Mouse (Mus musculus) G1E (cell line): ENCODE measurements around the gene Lypla2. TPM values are rescaled to one million over a fixed set of nuclear protein-coding genes. Genes with fewer than 3 reads are reported as not detected.

Source experiments
- ATAC-seq: 2 replicates; pipeline ENCODE4 v1.8.0; 2016; ENCODE audit warnings: mild to moderate bottlenecking; ENCODE audit not compliant: insufficient number of reproducible peaks, poor library complexity, low FRiP score, severe bottlenecking; ENCODE audit errors: extremely low read depth
- DNase-seq: peaks from one replicate; pipeline ENCODE4 v3.0.0; 2012; ENCODE audit warnings: low spot score
- H3K27me3 ChIP-seq: 2 replicates; pipeline ENCODE4 v1.6.1; 2012; ENCODE audit warnings: mild to moderate bottlenecking, low read length, inconsistent platforms; ENCODE audit not compliant: insufficient read depth
- H3K36me3 ChIP-seq: replicated peaks from 2 replicates; pipeline ENCODE3; 2012; ENCODE audit warnings: mild to moderate bottlenecking, inconsistent platforms
- H3K4me1 ChIP-seq: 2 replicates; pipeline ENCODE4 v1.6.1; 2012; ENCODE audit warnings: low read depth, low read length, inconsistent platforms, mixed read lengths; ENCODE audit not compliant: insufficient read depth
- H3K4me3 ChIP-seq: 2 replicates; pipeline ENCODE4 v1.5.1; 2012; ENCODE audit warnings: low read depth, mild to moderate bottlenecking, inconsistent platforms, low read length, moderate library complexity, mixed read lengths
- H3K9me3 ChIP-seq: replicated peaks from 2 replicates; pipeline ENCODE4 v1.6.1; 2012; ENCODE audit warnings: inconsistent platforms
- CTCF ChIP-seq: IDR thresholded peaks from 2 replicates; pipeline ENCODE4 v1.5.1; 2012; ENCODE audit warnings: low read depth, low read length, inconsistent platforms, mixed read lengths
- GATA1 ChIP-seq: IDR thresholded peaks from 2 replicates; pipeline ENCODE4 v1.6.1; 2012; ENCODE audit warnings: borderline replicate concordance, low read length, inconsistent platforms, mixed read lengths
- GATA2 ChIP-seq: IDR thresholded peaks from 2 replicates; pipeline ENCODE4 v1.6.1; 2012; ENCODE audit warnings: low read depth, low read length, inconsistent platforms, borderline replicate concordance
- POLR2AphosphoS5 ChIP-seq: IDR thresholded peaks from 2 replicates; pipeline ENCODE4 v1.6.1; 2012; ENCODE audit warnings: low read depth, low read length, inconsistent platforms; ENCODE audit not compliant: insufficient replicate concordance
- TAL1 ChIP-seq: conservative IDR thresholded peaks from 2 replicates; pipeline ENCODE4 v1.6.1; 2012; ENCODE audit warnings: low read depth, low read length, inconsistent platforms, mixed read lengths
- polyA plus RNA-seq: library from polyadenylated mRNA; stranded (reverse); fragments of >175 nt; gene quantifications from 2 replicates; pipeline ENCODE4 v1.2.3, GENCODE M21; 2012
- total RNA-seq, 2 experiments: library from RNA; stranded (forward) in 1 of 2; stranded (reverse) in 1 of 2; fragments of 200-1000 nt in 1 of 2; fragments of >200 nt in 1 of 2; fragmentation: Nextera tagmentation in 1 of 2; gene quantifications; 2 replicates each; pipeline ENCODE4 v1.2.3; 2014 to 2017

The Lypla2 gene
- total and polyA plus RNA-seq, 3 experiments, result 28.5 to 243 (median 53.9) TPM

DNA sequence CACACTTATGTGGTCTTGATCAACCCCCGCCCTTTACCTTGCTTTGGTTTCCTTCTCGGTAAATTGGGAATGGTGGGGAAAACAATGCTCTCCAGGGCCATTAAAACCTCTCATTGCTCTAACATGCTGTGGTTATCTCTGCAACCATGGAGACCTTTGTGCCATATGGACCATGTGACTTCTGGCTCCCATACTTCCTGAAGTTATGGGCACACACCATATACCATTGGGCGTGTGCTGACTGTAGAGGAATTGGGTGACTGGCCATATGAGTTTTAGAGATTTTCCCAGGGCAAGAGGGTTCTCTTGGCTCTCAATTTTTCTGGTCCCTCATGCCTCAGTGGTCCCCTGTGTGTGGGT, 53.2 kb downstream of the Lypla2 start:
- H3K36me3 ChIP-seq, result peaks cover 56% of the 10 kb centered on the region
- no peaks in the 10 kb centered on the region for H3K9me3 ChIP-seq
- peaks cover 20% of the 10 kb centered on the region for H3K4me1 ChIP-seq
- H3K27me3 ChIP-seq, result peaks cover 3% of the 10 kb centered on the region; the same call in 1 of the 2 replicates
- ATAC-seq, result no peak
- no peak overlapping the region for H3K4me3 ChIP-seq
- TF ChIP-seq TAL1, result no peak
- no peak for DNase-seq

DNA sequence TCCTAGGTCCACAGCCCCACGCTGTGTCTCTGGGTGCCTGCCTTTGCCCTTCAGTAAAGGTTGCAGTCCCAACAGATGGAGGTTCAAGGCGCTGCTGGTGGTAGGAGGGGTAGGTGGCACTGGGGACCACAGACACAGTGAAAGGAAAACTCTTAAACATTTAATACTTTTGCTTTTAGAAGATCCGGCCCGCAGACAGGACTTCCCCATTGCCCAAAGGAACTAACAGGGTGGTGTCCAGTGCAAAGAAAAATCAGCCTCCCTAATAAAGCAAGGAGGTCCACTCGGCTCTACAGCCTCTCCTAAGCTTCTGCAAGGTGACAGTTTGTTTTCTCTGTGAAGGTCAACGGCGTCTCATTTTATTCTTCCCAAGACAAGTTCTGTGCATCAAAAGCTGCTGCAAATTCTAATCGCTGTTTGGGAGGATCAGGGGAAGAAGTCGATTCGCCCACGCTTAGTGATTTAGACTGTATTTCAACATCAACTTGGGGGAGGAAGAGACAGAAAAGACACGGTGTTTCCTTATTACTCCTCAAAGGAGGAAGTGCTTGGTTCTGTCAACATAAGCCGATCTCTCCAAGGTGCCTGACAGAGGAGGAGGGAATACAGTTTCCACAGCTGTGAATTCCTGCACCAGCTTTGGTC, 53.7 kb downstream of the Lypla2 start:
- ATAC-seq (no peak), DNase-seq (no peak)
- Histone ChIP-seq H3K4me3 (no peak overlapping the region), H3K36me3 (peaks cover 52% of the 10 kb centered on the region), H3K9me3 (no peaks in the 10 kb centered on the region), H3K27me3 (peaks cover 3% of the 10 kb centered on the region; the same call in 1 of the 2 replicates), H3K4me1 (peaks cover 22% of the 10 kb centered on the region)
- TF ChIP-seq TAL1, result no peak
- no peak for TF ChIP-seq POLR2AphosphoS5
- TF ChIP-seq CTCF, result no peak
- TF ChIP-seq GATA1, result no peak
- TF ChIP-seq GATA2, result no peak

Other genes with a start within 250 kb of the Lypla2 start
- gene Il22ra1, start 244.5 kb downstream of the Lypla2 start, total RNA-seq (2014; fragmentation: Nextera tagmentation), result not detected in 2 replicates
- gene Il22ra1, start 244.5 kb downstream of the Lypla2 start, total RNA-seq (2017), result 0.05 and 0.06 TPM in 2 replicates
- not detected in 2 replicates for gene Il22ra1, start 244.5 kb downstream of the Lypla2 start, polyA plus RNA-seq
- not detected in 2 replicates for gene Myom3, start 212.9 kb downstream of the Lypla2 start, total RNA-seq (2014; fragmentation: Nextera tagmentation)
- gene Myom3, start 212.9 kb downstream of the Lypla2 start, total RNA-seq (2017), result 0.06 and 0.11 TPM in 2 replicates
- gene Myom3, start 212.9 kb downstream of the Lypla2 start, polyA plus RNA-seq, result not detected in 2 replicates
- gene Srsf10, start 116.9 kb downstream of the Lypla2 start, total RNA-seq (2014; fragmentation: Nextera tagmentation), result 355 and 418 TPM in 2 replicates
- gene Srsf10, start 116.9 kb downstream of the Lypla2 start, total RNA-seq (2017), result 223 and 241 TPM in 2 replicates
- gene Srsf10, start 116.9 kb downstream of the Lypla2 start, polyA plus RNA-seq, result 299 and 339 TPM in 2 replicates
- 264 and 272 TPM in 2 replicates for gene Pnrc2, start 98.8 kb downstream of the Lypla2 start, total RNA-seq (2014; fragmentation: Nextera tagmentation)
- 159 and 197 TPM in 2 replicates for gene Pnrc2, start 98.8 kb downstream of the Lypla2 start, total RNA-seq (2017)
- 7.7 and 7.9 TPM in 2 replicates for gene Pnrc2, start 98.8 kb downstream of the Lypla2 start, polyA plus RNA-seq
- gene Cnr2, start 77.2 kb downstream of the Lypla2 start, total RNA-seq (2014; fragmentation: Nextera tagmentation), result 13.4 and 13.6 TPM in 2 replicates
- 28.2 and 30.6 TPM in 2 replicates for gene Cnr2, start 77.2 kb downstream of the Lypla2 start, total RNA-seq (2017)
- 4.0 and 5.1 TPM in 2 replicates for gene Cnr2, start 77.2 kb downstream of the Lypla2 start, polyA plus RNA-seq
- 32.8 and 66.2 TPM in 2 replicates for gene Fuca1, start 51.9 kb downstream of the Lypla2 start, total RNA-seq (2014; fragmentation: Nextera tagmentation)
- gene Fuca1, start 51.9 kb downstream of the Lypla2 start, total RNA-seq (2017), result 149 and 150 TPM in 2 replicates
- gene Fuca1, start 51.9 kb downstream of the Lypla2 start, polyA plus RNA-seq, result 13.9 and 16.9 TPM in 2 replicates
- gene Hmgcl, start 26.2 kb downstream of the Lypla2 start, total RNA-seq (2014; fragmentation: Nextera tagmentation), result 19.1 and 22.2 TPM in 2 replicates
- gene Hmgcl, start 26.2 kb downstream of the Lypla2 start, total RNA-seq (2017), result 38.0 and 39.1 TPM in 2 replicates
- 22.6 and 33.3 TPM in 2 replicates for gene Hmgcl, start 26.2 kb downstream of the Lypla2 start, polyA plus RNA-seq
- gene Gale, start 8.9 kb downstream of the Lypla2 start, total RNA-seq (2014; fragmentation: Nextera tagmentation), result 4.3 and 5.0 TPM in 2 replicates
- 10.9 and 12.4 TPM in 2 replicates for gene Gale, start 8.9 kb downstream of the Lypla2 start, total RNA-seq (2017)
- gene Gale, start 8.9 kb downstream of the Lypla2 start, polyA plus RNA-seq, result 19.8 and 23.3 TPM in 2 replicates
- 26.1 and 34.9 TPM in 2 replicates for gene Pithd1, start 14.6 kb upstream of the Lypla2 start, total RNA-seq (2014; fragmentation: Nextera tagmentation)
- 51.0 and 60.9 TPM in 2 replicates for gene Pithd1, start 14.6 kb upstream of the Lypla2 start, total RNA-seq (2017)
- gene Pithd1, start 14.6 kb upstream of the Lypla2 start, polyA plus RNA-seq, result 41.0 and 71.7 TPM in 2 replicates
- gene Eloa, start 49.1 kb upstream of the Lypla2 start, total RNA-seq (2014; fragmentation: Nextera tagmentation), result 108 and 113 TPM in 2 replicates
- 51.6 and 56.0 TPM in 2 replicates for gene Eloa, start 49.1 kb upstream of the Lypla2 start, total RNA-seq (2017)
- 9.7 and 12.9 TPM in 2 replicates for gene Eloa, start 49.1 kb upstream of the Lypla2 start, polyA plus RNA-seq
- 1,598 and 1,903 TPM in 2 replicates for gene Rpl11, start 80.8 kb upstream of the Lypla2 start, total RNA-seq (2014; fragmentation: Nextera tagmentation)
- 563 and 967 TPM in 2 replicates for gene Rpl11, start 80.8 kb upstream of the Lypla2 start, total RNA-seq (2017)
- gene Rpl11, start 80.8 kb upstream of the Lypla2 start, polyA plus RNA-seq, result 1,685 and 1,796 TPM in 2 replicates
- not detected in 2 replicates for gene Id3, start 170.9 kb upstream of the Lypla2 start, total RNA-seq (2014; fragmentation: Nextera tagmentation)
- 0.22 TPM in 1 of 2 replicates, not detected in the other for gene Id3, start 170.9 kb upstream of the Lypla2 start, total RNA-seq (2017)
- gene Id3, start 170.9 kb upstream of the Lypla2 start, polyA plus RNA-seq, result not detected in 2 replicates
- 29.9 and 70.3 TPM in 2 replicates for gene E2f2, start 199.8 kb upstream of the Lypla2 start, total RNA-seq (2014; fragmentation: Nextera tagmentation)
- gene E2f2, start 199.8 kb upstream of the Lypla2 start, total RNA-seq (2017), result 14.1 and 16.3 TPM in 2 replicates
- 45.6 and 45.9 TPM in 2 replicates for gene E2f2, start 199.8 kb upstream of the Lypla2 start, polyA plus RNA-seq
- gene Asap3, start 233.7 kb upstream of the Lypla2 start, total RNA-seq (2014; fragmentation: Nextera tagmentation), result 0.30 TPM in 1 of 2 replicates, not detected in the other
- gene Asap3, start 233.7 kb upstream of the Lypla2 start, total RNA-seq (2017), result 0.05 and 0.06 TPM in 2 replicates
- gene Asap3, start 233.7 kb upstream of the Lypla2 start, polyA plus RNA-seq, result 0.04 and 0.05 TPM in 2 replicates